Mouse (Mus musculus) layer of hippocampus, adult 11-12 months (tissue): Measurements from ENCODE around the gene Vti1a.

Experiments
- DNase-seq: peaks from one replicate; pipeline ENCODE4 v3.0.0; 2022; ENCODE audit warnings: low spot score

Vti1a gene

DNA sequence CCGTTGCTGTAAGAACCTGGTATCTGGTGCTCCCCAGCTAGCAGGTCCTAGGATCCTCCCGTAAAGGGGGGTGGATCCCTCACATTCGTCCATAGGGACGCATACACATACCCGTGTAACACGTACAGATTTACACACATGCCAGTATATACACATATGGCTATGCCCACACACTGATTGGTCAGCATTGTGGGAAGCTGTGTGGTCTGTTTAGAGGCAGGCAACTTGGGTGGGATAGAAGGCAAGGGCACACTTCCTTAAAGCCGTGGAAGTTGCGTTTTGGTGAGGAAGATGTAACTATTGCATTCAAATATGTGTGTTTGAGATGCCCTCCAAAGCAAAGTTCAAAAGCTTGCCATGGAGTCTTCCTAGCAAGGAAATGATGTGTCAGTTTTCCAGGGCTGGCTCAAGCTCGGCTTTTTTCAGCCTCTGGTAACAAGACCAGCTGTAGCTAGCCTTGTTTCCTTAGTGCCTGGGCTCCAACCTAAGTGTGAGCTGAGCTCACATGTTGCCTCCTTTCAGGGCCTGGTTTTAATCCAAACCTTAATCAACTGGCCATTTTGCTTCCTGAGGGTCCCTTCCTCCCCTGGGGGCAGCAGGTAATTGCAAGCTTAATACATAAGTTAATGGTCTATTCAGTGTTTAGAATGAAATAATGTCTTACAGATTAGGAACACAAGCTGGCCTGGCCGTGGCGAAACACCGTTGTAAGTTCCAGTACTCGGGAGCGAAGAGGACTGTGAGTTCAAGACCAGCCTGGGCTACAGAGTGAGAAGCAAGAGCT lies 271.7 kb downstream of the Vti1a start:
- DNase-seq, result no peak

DNA sequence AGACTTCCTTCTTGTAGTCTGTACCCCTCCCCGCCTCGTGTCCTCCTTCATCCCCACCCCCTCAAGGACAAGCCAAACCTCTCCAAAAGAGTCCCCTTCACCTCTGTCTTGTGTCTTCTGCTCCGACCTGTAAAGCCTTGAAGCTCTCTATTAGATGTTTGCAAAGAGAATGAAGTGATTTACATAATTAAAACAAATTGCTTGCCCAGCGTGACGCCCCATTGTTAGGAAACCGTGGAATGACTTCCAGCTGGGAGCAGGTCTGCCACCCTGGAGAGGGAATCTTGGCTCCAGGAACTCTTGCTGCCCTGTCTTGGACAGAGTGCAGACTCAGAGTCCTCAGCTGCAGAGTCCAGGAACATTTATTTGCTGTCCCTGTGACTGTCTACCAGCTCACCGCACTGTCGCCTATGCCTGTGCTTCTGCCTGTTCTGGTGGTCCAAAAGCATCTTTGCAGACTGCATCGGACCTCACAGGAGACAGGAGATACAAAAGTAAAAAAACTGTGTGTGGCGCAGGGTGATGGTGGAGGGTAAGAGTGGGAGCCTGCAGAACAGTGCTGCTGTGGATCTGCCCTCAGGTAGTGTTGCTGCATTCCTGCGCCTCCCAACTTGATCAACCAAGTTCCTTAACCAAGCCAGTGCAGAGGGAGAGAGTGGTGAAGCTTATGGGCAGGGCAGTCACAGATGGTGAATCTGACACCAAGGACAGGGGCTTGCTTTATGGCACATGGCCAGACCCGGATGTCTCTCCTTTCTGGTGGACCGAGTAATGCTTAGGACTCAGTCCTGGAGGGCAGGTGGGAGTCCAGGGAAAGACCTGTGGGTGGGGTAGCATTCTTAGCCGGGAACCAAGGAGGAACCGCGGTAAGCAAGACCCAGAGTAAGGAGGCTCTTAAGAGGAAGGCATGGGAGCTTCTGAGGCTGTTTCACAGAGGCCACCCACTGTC lies 273.1 kb downstream of the Vti1a start:
- no peak for DNase-seq

DNA sequence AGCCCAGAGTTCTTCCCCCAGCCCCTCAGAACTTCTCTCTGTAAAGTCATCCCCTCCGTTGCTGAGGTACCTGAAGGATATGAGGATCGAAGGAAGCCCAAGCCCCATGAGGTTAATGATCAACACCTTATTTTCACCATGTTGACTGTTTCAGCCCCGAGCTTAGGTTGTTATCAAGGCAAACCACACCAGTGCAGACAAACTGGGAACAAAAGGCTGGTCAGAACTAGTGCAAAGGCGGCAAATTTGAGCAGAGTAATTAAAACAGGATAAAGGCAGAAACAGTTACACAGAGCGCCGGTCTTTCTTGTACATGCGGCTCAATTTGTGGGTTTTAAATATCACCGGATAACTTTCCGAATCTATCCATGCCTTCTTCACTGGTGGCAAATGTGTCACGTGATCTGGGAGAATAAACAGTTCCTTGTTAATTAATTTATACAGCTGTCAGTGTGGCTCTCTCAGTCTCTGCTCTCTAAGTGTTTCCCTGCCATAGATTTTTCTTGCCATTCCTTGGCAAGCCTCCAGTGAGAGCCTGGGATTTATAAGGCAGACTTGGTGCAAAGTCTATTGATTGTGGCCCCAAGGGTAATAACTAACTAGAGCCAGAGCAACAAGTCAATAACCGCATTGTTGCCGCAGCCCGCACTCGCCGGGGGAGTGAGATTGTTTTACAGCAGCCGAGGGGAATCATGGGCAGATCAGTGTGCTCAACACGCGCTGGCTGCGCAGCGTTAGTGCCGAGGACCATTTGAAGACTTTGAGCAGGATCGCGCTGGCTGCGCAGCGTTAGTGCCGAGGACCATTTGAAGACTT lies 277.0 kb downstream of the Vti1a start:
- DNase-seq, result peak; percentile 15

DNA sequence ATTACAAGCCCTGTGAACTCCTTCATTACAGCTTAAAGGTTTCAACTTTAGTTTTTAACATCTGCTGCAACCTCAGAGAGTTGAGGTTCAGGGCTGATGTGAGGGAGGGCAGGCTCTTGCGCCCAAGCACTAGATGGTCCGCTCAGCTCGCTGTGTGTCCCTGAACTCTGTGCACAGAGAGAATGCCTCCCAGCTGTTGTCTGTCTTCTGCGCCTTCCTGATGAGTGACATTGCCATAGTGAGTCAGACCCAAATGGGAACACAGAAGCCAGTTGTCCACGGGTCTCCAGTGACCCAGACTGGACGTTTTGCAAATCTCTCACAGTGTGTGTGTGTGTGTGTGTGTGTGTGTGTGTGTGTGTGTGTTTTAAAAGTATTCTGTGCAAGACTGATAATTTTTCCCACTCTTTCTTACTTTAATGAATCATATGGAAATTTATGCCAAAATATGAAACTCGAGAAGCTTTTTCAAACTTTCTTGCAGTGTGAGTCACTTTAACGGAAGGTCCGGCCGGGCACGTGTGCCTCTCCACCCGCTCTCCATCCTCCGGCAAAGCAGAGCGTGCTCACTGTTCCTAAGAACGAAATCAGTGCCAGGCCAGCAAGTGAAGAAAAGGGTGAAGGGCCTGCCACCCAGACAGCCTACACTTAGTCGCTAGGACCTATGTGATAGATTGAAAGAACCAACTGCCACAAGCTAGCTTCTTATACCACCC lies 277.8 kb downstream of the Vti1a start:
- no peak for DNase-seq

DNA sequence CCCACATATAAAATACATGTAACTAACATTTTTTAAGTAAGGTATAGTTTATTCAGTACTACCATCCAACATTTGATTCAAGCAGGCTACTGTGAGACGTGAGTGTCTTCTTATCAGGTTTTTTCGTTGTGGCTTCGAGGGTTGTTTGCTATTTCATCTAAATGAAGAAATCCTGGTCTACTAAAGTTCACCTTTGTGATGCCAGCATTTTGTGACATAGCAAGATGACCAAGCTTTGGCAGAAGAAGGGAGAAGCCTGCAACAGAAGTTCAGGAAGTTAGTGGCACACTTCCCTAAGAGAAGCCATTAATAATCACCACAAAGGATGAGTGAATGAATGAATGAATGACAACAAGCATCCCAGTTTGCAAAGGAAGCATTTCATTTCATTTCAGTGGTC lies 278.4 kb downstream of the Vti1a start:
- DNase-seq, result no peak

DNA sequence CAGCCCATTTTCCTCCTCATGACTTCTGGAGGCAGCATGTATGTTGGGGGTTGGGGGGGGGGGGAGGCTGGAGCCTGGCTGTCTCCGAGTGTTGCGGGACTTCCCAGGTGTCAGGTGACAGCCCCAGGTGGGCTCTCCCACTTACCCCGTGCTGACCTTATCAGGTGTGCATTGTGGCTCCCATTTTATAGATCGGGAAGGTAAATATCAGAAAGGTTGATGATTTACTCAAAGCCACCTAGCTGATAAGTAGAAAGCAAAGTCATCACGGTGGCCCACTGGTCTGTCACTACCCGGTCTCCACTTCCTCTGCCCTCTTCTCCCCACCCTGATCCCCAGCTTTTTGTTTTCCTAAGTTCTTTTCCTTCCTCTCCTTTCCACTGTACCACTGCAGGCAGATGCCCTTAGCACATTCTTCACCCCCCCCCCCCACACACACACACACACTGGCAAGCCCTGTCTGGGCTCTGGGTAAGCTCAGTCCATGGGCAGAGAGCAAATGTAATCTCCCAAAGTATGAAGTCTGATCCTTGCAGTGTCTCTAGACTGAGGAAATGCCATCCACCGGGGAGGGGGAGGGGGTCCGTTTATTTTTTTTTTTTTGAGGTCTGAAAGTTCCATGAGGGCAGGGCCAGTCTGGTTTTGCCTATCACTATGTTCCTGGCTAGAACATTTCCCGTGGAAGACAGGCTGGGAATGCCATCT lies 280.0 kb downstream of the Vti1a start:
- no peak for DNase-seq

DNA sequence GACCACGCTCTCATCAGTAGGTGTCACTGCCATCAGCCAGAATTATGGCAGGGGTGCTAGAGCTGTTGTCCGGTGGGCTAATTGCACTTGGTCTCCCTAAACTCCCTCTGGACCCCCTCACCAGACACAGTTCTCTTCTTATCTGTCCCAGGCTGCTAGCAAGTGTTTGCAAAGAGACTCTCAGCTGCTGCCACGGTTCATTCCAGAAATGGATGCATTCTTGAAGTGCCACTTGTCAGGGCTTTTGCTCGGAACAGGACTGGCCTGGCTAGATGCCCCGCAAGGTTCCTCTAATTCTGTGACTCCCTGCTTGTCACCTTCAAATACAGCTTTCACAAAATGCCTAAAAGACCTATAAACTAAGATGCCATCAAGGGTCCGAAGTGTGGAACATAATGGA lies 280.7 kb downstream of the Vti1a start:
- DNase-seq, result no peak

DNA sequence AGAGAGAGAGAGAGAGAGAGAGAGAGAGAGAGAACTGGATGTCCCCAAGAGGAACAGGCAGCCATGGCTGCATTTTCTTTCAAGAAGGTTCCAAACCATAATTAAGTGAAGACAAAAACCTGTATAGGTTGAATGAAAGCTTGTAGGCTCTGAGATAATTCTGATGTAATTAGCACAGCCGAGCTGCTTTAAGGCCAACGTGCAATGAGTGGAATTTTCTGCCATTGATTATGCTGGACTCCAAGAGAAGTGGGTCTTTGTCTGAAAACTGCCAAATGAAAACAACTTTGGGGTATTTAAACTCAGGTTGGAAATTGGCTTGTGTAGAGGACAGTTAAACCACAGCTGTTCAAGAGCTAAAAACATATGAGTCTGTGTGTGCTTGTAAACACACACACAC lies 281.2 kb downstream of the Vti1a start:
- DNase-seq, result no peak

DNA sequence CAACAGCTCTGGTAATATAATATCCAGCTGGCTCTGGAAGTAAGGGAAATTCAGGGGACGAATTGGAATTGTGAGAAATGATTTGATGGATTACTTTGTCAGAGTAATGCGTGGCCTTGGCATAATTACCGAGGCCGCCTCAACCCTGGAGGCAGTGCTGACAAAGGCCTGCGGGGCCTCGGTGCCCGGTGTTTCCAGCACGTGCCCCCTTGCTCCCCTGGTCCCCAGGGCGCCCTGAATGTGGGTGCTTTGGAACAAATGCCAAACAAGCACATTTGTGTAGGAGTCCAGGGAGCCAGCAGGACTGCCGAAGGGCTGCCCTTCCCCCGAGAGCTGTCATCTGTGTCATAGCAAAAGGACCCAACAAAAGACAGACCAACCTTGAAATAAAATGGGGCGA lies 281.9 kb downstream of the Vti1a start:
- no peak for DNase-seq

DNA sequence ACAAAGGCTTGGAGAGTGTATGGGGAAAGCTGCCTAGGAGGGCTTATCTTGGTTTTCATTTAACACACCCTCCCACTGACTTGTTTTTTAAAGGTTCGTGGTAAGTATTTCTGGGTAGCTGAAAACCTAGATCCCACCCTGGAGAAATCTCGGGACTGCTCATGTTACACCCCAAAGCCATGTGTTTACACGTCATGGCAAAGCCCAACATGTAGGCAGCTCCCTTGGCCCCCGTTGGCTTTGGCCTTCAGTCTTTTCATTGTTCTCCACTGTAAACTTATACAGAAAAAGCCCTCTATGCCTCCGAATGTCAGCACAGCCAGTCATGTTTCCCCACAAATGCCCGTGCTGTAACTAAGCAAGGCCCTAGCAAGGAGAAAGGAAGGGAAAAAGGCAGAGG lies 283.0 kb downstream of the Vti1a start:
- no peak for DNase-seq

DNA sequence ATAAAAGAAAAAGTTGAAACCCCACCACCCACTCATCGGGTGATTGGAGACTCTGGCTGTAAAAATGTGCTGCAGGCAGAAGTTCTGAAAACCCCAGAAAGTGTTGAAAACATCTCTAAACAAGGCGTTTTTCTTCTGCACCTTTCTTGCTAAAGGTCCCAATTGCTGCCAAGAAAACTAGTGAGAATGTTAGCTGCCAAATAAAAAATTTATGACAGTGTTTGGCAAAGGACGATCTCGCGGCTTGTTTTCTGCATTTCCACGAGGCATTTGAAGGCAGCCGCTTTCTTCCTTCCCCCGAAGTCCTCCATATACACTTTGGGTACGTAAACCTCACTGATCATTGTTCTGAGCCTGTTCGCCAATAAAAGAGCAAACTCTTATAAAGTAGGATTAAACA lies 291.6 kb downstream of the Vti1a start:
- no peak for DNase-seq

DNA sequence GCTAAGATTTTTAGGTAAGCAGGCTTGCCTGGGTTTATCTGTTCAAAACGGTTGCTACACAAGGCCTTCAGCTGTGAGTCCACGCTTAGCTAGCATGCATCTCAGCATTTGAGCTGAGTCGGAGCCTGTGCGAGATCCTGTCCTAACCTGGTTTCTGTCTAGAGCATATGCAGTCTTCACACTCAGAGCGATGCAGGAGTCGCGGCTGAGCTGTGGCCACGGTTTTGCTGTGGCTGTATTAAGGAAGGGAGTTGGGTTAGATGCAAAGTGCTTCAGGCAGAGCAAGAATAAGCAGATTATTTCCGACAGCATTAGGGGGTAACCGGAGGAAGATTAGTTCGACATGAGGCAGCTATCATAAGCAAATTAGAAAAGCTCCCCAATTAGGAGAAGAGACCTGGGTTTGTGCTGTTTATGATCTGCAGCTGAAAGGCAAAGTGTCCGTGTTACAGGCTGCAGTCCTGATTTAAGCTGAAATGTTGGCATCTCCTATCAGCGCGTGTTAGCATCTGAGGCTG lies 292.8 kb downstream of the Vti1a start:
- no peak for DNase-seq

DNA sequence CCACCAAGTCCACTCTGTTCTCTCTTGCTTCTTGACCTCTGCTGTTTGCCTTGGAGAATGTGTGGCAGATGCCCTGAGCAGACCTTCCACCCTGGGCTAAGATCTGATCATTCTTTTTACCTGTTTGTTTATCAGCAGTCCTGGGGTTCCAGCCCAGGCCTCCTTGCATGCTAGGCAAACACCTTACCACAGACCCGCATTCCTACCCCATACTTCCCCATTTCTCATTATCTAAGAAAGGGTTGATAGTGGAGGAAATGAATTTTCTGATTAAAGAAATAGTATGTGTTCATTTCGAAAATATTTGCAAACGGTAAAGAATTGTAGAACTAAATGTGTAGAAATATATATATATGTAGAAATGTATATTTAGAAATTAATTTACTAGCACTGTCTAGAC lies 293.7 kb downstream of the Vti1a start:
- no peak for DNase-seq

DNA sequence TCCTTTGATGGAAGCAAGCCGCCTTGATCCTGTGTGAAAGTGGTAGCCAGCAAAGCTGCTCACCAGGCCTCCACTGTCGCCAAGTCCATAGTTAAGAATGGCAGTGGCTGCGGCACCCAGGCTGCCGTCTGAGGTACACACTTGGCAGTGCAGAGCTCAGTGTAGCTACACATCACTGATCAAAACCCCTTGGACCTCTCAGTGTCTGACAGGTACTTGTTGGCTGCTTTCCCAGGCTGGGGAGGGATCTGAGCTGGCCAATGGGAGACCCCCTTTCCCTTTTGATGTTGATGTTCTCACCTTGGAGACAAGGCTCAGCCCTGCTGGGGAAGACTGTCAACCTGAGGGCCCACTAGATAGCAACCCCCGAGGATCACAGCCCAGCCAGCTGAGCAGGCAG lies 299.6 kb downstream of the Vti1a start:
- DNase-seq, result no peak

DNA sequence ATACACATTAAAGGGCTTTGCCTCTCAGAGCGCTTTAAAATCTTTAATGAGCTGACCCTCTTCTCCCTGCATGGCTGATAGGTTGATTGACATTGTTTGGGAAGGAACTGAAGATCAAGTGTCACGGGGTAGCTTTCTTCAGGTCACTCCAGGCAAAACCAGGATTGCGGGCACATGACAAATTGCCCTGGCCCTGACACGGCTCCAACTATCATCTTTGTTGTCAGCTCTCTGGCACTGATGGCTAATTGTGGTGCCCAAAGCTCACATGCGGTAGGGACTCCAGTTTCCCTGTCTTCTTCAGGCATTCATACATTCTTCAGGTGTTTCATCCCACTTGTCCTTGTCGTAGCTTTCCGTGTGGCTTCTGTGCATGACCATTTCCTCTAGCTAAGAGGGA lies 300.2 kb downstream of the Vti1a start:
- no peak for DNase-seq

DNA sequence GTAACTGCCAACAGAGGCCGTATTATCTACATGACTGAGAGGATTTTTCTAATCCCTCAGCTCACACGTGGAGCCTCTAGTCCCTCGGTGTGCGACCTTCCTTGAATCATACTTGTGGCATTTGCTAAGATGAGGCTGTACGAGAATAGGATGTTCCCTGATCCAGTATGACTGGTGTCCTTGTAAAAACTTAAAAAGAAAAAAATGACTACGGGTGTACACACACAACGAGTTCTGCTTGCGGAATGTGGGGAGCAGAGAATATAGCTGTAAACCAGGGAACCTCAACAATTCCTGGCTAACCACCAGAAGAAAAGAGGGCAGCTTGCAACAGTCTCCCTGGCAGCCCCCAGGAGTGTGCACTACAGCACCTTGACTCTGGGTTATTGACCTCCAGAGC lies 300.8 kb downstream of the Vti1a start:
- DNase-seq, result no peak

DNA sequence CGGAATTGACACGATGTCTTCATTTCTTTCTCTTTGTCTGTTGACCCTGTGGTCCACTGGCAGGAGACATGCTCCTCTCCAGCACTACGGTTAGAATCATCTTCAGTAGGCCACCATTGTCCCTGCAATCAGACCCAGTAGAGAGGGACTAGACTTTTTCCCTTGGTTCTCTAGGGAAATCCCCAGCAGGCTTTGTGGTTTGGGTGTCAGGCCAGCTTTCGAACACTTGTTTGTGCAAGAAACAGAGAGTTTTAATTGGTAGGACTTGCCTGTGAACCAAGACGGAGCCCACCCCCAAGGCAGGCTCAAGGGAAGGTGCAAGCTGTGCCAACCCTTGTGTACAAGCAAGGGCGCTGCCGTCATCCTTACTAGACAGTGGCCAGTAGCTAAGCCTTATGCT lies 302.5 kb downstream of the Vti1a start:
- no peak for DNase-seq

DNA sequence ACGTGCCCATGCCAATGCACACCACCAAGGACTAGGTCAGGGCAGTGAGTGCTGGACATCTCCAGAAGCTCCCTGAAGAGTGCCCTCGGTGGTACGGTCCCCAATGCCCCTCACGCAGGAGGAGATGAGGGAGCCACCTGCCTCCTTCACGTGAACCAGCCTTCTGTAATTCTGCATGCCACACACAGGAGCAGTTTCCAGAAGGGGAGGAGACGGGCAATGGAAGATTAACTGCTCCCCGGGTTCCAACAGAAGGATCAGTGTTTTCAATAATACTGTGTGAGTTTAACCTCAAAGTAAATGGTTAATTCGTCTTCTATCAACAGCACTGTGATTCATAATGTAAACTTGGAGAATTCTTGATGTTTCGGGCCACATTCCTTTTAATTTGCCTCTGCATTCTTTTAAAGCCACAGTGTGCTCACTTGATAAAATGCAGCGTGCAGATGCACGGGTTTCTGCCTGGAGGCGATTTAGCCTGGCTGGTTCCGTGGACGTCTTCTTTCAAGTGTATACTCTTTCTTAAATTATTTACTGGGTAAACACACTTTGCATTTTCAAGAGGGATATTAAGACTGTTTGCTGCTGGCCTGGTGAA lies 304.4 kb downstream of the Vti1a start:
- no peak for DNase-seq

DNA sequence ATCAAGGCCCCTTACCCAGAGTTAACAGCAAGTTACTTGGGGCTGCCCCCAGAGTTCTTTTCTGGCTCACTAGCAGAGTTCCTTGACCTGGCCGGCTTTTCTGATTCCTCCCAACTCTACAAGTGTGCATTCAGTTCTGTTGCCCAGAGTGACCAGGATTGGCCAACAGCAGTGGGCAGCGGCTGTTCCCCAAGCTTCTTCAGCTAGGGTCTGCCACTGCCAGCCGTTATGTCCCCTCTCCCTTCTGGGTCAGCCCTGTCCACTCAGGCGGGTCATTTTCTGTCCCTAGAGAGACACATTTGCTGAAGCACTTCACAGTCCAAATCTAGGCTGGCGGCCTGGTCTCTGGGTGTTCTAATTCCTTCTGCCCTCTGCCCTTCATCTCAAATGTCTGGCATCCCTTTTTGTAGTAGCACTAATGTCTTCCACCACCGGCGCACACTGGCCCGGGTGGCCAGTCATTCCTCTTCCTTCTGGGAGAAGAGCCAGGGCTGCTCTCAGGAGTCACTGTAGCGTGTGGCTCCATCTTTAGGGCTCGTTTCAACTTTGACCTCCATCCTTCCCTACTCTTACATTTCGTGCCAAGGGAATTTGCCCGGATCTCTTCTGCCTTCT lies 305.0 kb downstream of the Vti1a start:
- DNase-seq, result no peak

DNA sequence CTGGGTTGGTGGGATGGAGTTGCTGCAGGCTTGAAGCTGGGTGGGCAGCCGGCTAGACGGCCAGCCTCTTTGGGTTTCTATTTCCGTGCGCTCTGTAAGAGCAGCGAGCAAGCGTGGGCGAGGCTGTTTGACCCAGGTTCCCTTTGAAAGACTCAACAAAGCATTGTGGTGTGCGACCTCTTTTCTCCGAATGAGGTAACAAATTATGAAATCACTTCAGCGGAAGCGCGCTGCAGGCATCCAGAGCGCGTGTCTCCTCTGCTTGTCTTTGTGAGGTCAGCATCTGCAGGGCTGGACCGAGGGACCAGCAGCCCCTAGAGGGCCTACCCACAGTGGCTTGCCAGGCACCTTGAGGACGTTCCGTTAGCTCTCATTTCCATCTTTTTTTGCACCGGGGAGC lies 306.7 kb downstream of the Vti1a start:
- DNase-seq, result no peak
